Mouse (Mus musculus): ENCODE data around the gene Lime1. TPM values are rescaled to one million over a fixed set of nuclear protein-coding genes. Genes with fewer than 3 reads are reported as not detected.

Gene Lime1
- 23.9 and 24.2 TPM in 2 replicates for polyA plus RNA-seq (2014; fragmentation: Nextera tagmentation; extraction: Ambion mirVana)

DNA sequence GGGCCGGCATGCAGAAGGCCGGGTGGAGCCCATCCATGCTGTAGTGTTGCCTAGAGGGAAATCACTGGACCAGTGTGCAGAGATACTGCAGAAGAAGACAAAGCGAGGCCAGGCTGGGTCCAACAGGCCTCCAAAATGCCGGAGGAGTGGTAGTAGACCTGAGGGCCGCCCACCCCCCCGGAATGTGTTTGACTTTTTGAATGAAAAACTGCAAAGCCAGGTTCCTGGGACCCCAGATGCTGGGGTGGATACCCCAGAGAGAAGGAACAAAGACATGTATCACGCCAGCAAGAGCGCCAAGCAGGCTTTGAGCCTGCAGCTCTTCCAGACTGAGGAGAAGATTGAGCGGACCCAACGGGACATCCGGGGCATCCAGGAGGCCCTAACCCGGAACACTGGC is at the start of gene Lime1:
Gene Lime1 (plus strand): TSS at position 301 of the 400 bp plus-strand sequence.
- H3K27me3 ChIP-seq (ENCODE audit: control insufficient read depth, insufficient read depth, low read length), result no peaks in the 10 kb centered on the region
- H3K27ac ChIP-seq (ENCODE audit: low read depth, low read length), result no peak within 1 kb of the TSS
- H3K4me3 ChIP-seq (ENCODE audit: low read depth, low read length), result no peak within 1 kb of the TSS
- WGBS, result 93% methylated on average over 12 of the region's 12 CpGs
- H3K4me2 ChIP-seq (ENCODE audit: low read depth), result no peak within 1 kb of the TSS
- ATAC-seq (ENCODE audit: insufficient read depth, low FRiP score, low TSS enrichment), result no peak
- no peaks in the 10 kb centered on the region for H3K4me1 ChIP-seq (ENCODE audit: control insufficient read depth, insufficient read depth, low read length)
- no peaks in the 10 kb centered on the region for H3K9me3 ChIP-seq (ENCODE audit: control insufficient read depth, low read length)
- H3K36me3 ChIP-seq (ENCODE audit: control insufficient read depth, insufficient read depth, low read length), result peaks cover 10% of the 10 kb centered on the region; the same call in 1 of the 2 replicates
- no peak within 1 kb of the TSS for H3K9ac ChIP-seq (ENCODE audit: low read length)
- no peak for DNase-seq (ENCODE audit: low spot score)

DNA sequence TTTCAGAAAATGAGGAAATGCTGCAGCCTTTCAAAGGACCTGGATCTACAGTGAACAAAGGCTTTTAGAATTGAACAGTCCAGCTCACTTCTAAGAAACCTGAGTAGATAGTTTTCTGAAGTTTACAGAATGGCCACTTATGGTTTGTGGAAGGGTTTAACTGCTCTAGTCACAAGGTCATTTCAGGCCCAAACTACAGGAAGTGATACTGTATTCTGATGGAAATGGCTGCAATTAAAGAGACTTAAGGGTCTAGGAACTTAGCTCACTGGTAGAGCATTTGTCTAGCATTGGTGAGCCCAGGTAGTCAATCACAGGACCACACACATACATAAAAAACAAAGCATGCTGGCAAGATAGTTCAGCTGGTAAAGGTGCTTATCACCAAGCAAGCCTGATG is 47.3 kb upstream of the Lime1 start:
- no peak for ATAC-seq (ENCODE audit: insufficient read depth, low FRiP score, low TSS enrichment)
- no peak for DNase-seq (ENCODE audit: low spot score)
- no peak overlapping the region for H3K4me3 ChIP-seq (ENCODE audit: low read depth, low read length)
- H3K27me3 ChIP-seq (ENCODE audit: control insufficient read depth, insufficient read depth, low read length), result no peaks in the 10 kb centered on the region
- no peak overlapping the region for H3K9ac ChIP-seq (ENCODE audit: low read length)
- H3K27ac ChIP-seq (ENCODE audit: low read depth, low read length), result no peak overlapping the region
- no peak overlapping the region for H3K4me2 ChIP-seq (ENCODE audit: low read depth)
- no peaks in the 10 kb centered on the region for H3K9me3 ChIP-seq (ENCODE audit: control insufficient read depth, low read length)
- peaks cover 9% of the 10 kb centered on the region for H3K36me3 ChIP-seq (ENCODE audit: control insufficient read depth, insufficient read depth, low read length)
- no peaks in the 10 kb centered on the region for H3K4me1 ChIP-seq (ENCODE audit: control insufficient read depth, insufficient read depth, low read length)

DNA sequence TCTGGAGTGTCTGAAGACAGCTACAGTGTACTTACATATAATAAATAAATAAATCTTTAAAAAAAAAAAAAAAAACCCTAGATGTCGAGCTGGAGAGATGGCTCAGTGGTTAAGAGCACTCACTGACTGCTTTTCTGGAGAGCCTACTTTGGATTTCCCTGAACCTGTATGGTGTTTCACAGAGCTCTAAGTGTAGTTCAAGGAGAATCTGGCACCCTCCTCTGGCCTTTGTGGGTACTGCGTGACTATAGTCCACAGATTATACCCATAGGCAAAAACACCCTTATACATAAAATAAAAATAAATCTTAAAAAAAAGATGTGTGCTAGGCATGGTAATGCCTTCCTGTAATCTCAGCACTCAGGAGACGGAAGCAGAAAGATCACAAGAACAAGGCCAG is 45.9 kb upstream of the Lime1 start:
- peak; percentile 72 for DNase-seq (ENCODE audit: low spot score)
- Histone ChIP-seq H3K36me3 (ENCODE audit: control insufficient read depth, insufficient read depth, low read length) (peaks cover 3% of the 10 kb centered on the region; the same call in 1 of the 2 replicates), H3K9me3 (ENCODE audit: control insufficient read depth, low read length) (no peaks in the 10 kb centered on the region)

DNA sequence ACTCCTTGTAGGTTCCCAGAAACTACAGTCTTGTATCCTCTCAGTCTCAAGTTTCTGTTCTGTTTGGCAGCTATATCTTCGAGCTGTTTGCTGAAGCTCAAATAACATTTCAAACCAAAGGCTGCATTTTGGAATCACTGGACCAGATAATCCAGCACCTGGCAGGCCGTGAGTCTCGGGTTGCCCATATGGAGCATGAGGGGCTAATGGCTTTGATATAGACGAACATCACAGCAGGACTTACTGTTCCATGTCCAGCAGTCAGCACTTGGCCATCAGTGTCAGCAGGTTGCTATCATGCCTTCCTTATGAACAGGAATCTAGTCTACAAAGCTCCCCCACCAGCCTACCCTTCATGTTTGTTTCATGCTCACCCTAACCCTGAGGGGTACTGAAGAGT is 39.5 kb upstream of the Lime1 start:
- Histone ChIP-seq H3K9ac (ENCODE audit: low read length) (no peak overlapping the region), H3K36me3 (ENCODE audit: control insufficient read depth, insufficient read depth, low read length) (peaks cover 8% of the 10 kb centered on the region), H3K4me3 (ENCODE audit: low read depth, low read length) (no peak overlapping the region), H3K27me3 (ENCODE audit: control insufficient read depth, insufficient read depth, low read length) (no peaks in the 10 kb centered on the region), H3K4me2 (ENCODE audit: low read depth) (no peak overlapping the region), H3K4me1 (ENCODE audit: control insufficient read depth, insufficient read depth, low read length) (no peaks in the 10 kb centered on the region), H3K27ac (ENCODE audit: low read depth, low read length) (no peak overlapping the region), H3K9me3 (ENCODE audit: control insufficient read depth, low read length) (no peaks in the 10 kb centered on the region)
- WGBS, result 90% methylated on average over 4 of the region's 4 CpGs
- ATAC-seq (ENCODE audit: insufficient read depth, low FRiP score, low TSS enrichment) (no peak), DNase-seq (ENCODE audit: low spot score) (no peak)

More for the DNA sequence above, 45.9 kb upstream of the Lime1 start:
- H3K4me1 ChIP-seq (ENCODE audit: control insufficient read depth, insufficient read depth, low read length), result no peaks in the 10 kb centered on the region
- ATAC-seq (ENCODE audit: insufficient read depth, low FRiP score, low TSS enrichment), result no peak
- H3K27me3 ChIP-seq (ENCODE audit: control insufficient read depth, insufficient read depth, low read length), result no peaks in the 10 kb centered on the region
- WGBS, result 62% methylated on average over 3 of the region's 3 CpGs
- H3K27ac ChIP-seq (ENCODE audit: low read depth, low read length), result no peak overlapping the region
- H3K9ac ChIP-seq (ENCODE audit: low read length), result no peak overlapping the region
- H3K4me3 ChIP-seq (ENCODE audit: low read depth, low read length), result no peak overlapping the region
- H3K4me2 ChIP-seq (ENCODE audit: low read depth), result no peak overlapping the region

DNA sequence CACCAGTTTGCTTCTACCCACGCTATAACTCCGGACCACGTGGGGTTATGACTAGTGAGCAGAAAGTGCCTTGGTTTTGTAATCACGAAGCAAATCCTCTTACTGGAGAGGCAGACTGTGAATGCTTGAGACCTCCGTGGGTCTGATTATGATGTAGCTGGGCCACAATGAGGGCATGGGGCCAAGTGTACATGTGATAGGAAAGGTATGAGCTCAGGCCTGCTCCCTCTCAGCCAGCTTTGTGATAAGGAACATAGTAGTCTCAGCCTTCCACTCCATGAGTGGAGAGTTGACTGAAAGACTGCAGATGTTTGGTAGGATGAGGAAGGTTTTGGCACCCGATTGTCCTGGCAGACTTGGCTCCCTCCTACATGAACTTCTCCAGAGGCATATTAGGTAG is 37.1 kb upstream of the Lime1 start:
- H3K4me3 ChIP-seq (ENCODE audit: low read depth, low read length), result no peak overlapping the region
- no peak overlapping the region for H3K27ac ChIP-seq (ENCODE audit: low read depth, low read length)
- ATAC-seq (ENCODE audit: insufficient read depth, low FRiP score, low TSS enrichment) (no peak), DNase-seq (ENCODE audit: low spot score) (no peak)
- H3K4me2 ChIP-seq (ENCODE audit: low read depth), result no peak overlapping the region
- H3K36me3 ChIP-seq (ENCODE audit: control insufficient read depth, insufficient read depth, low read length), result peaks cover 8% of the 10 kb centered on the region
- 96% methylated on average over 6 of the region's 6 CpGs for WGBS
- H3K9me3 ChIP-seq (ENCODE audit: control insufficient read depth, low read length), result no peaks in the 10 kb centered on the region
- H3K9ac ChIP-seq (ENCODE audit: low read length), result no peak overlapping the region
- no peaks in the 10 kb centered on the region for H3K4me1 ChIP-seq (ENCODE audit: control insufficient read depth, insufficient read depth, low read length)
- H3K27me3 ChIP-seq (ENCODE audit: control insufficient read depth, insufficient read depth, low read length), result no peaks in the 10 kb centered on the region

DNA sequence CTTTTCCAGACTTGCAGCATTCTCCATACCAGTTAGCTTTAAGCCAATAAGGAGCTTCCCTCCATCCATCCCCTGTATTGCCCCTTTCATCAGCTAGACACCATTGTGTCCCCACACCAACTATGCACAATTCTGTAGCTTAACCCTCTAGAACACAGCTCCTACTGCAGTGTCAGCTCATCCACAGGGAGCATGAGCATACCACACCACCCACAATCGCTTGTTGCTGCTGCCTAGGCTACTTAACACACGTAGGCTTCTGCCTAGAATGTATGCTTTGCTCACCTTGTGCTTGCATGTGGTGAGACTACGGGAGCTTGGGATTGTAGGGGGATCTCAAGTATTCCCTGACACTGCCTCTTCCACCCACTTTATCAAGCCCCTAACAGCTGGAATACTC is 23.1 kb upstream of the Lime1 start:
- DNase-seq (ENCODE audit: low spot score) (no peak), ATAC-seq (ENCODE audit: insufficient read depth, low FRiP score, low TSS enrichment) (no peak)
- 83% methylated on average over 3 of the region's 3 CpGs for whole genome bisulfite sequencing
- H3K27me3 ChIP-seq (ENCODE audit: control insufficient read depth, insufficient read depth, low read length), result no peaks in the 10 kb centered on the region
- H3K4me2 ChIP-seq (ENCODE audit: low read depth), result no peak overlapping the region
- H3K36me3 ChIP-seq (ENCODE audit: control insufficient read depth, insufficient read depth, low read length), result peaks cover 24% of the 10 kb centered on the region
- no peak overlapping the region for H3K4me3 ChIP-seq (ENCODE audit: low read depth, low read length)
- H3K4me1 ChIP-seq (ENCODE audit: control insufficient read depth, insufficient read depth, low read length), result no peaks in the 10 kb centered on the region
- H3K9me3 ChIP-seq (ENCODE audit: control insufficient read depth, low read length), result no peaks in the 10 kb centered on the region
- H3K27ac ChIP-seq (ENCODE audit: low read depth, low read length), result no peak overlapping the region
- no peak overlapping the region for H3K9ac ChIP-seq (ENCODE audit: low read length)

DNA sequence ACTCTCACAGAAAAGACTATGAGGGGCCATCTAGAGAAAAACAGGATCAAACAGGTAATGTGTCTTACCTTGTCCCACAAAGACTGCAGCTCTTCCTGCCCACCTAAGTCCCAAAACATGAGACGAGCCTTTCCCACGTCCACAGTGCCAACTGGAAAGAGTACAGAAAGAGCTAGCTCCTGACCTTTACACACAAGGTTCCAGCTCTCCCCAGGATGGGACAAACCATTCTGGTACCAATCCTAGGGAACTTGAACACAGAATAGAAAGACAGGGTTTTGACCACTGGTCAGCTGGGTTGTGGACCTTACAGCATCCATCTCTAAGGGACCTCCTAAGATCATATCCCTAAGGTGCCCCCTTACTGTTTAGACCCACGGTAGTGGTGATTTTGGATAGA is 15.9 kb upstream of the Lime1 start:
- 83% methylated on average over 3 of the region's 3 CpGs for WGBS
- no peak overlapping the region; the same call in 1 of the 2 replicates for H3K9ac ChIP-seq (ENCODE audit: low read length)
- ATAC-seq (ENCODE audit: insufficient read depth, low FRiP score, low TSS enrichment) (no peak), DNase-seq (ENCODE audit: low spot score) (no peak)
- peak overlapping the region; percentile 96 for H3K4me2 ChIP-seq (ENCODE audit: low read depth)
- H3K9me3 ChIP-seq (ENCODE audit: control insufficient read depth, low read length), result no peaks in the 10 kb centered on the region
- H3K36me3 ChIP-seq (ENCODE audit: control insufficient read depth, insufficient read depth, low read length), result peaks cover 14% of the 10 kb centered on the region
- H3K4me1 ChIP-seq (ENCODE audit: control insufficient read depth, insufficient read depth, low read length), result peaks cover 20% of the 10 kb centered on the region
- peak overlapping the region; percentile 87; the same call in 1 of the 2 replicates for H3K4me3 ChIP-seq (ENCODE audit: low read depth, low read length)
- H3K27me3 ChIP-seq (ENCODE audit: control insufficient read depth, insufficient read depth, low read length), result no peaks in the 10 kb centered on the region
- H3K27ac ChIP-seq (ENCODE audit: low read depth, low read length), result no peak overlapping the region

DNA sequence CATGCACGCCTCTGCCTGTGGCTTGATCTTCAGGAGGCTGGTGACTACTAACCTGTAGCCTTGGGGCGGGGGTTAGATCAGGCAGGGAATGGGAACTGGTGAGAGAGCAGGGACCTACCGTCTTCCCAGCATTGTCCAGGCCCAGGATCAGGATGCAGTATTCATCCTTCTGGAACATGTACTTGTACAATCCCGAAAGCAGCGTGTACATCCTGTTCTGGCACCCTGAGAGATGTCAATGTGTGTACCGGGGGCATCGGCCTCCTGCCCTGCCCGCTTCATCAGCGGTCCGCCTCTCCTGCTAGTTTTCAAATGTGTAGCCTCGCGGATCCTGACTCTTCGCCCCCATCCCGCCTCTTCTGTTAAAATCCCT is 15.4 kb upstream of the Lime1 start:
- peak overlapping the region; percentile 93 for H3K9ac ChIP-seq (ENCODE audit: low read length)

DNA sequence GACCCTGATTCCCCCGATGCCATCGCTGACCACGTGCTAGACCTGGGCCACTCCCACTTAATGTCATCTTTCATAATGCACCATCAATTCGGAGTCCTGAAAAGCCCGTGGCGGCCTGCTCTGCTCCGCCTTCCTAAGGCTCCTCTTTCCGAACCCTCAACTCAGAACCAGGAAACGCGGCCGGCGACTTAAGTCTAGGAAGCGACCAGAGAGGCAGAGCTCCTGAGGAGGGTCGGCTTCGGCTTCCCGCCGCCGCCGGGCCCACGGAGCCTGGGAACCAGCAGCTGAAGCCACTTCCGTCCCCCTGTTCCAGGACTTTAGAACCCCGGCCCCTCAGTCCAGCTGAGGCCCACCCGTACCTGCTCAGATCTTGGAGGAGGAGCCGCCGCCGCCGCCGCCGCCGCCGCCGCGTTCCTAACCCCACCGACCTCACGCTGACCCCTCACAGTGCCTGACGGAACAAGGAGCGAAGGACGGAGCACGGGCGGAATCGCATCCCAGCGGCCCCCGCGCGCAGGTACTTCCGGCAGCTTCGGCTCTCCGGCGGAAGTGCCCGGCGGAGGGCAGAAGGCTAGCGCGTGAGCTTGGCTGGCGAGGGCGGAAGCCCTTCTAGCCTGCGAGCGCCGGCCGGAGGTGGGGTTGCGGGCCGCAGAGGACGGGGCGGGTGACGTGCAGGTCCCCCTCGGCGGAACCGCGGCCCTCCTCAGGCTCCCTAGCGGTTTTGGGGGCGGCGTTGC is 14.8 kb upstream of the Lime1 start, which contains the start of the genes Zgpat and Arfrp1:
Gene Zgpat (plus strand): TSS at position 69 of the 737 bp plus-strand sequence.
Gene Arfrp1 (minus strand): TSS at position 545 of the 737 bp plus-strand sequence.
- ATAC-seq (ENCODE audit: insufficient read depth, low FRiP score, low TSS enrichment), result peak; percentile 87
- under 1% methylated on average over 62 of the region's 71 CpGs for WGBS
- H3K36me3 ChIP-seq (ENCODE audit: control insufficient read depth, insufficient read depth, low read length), result peaks cover 16% of the 10 kb centered on the region

More for the DNA sequence above, 15.4 kb upstream of the Lime1 start:
- DNase-seq (ENCODE audit: low spot score), result no peak
- Histone ChIP-seq H3K4me1 (ENCODE audit: control insufficient read depth, insufficient read depth, low read length) (peaks cover 20% of the 10 kb centered on the region), H3K9me3 (ENCODE audit: control insufficient read depth, low read length) (no peaks in the 10 kb centered on the region), H3K36me3 (ENCODE audit: control insufficient read depth, insufficient read depth, low read length) (peaks cover 13% of the 10 kb centered on the region), H3K4me3 (ENCODE audit: low read depth, low read length) (peak overlapping the region; percentile 87), H3K27me3 (ENCODE audit: control insufficient read depth, insufficient read depth, low read length) (no peaks in the 10 kb centered on the region), H3K4me2 (ENCODE audit: low read depth) (peak overlapping the region; percentile 96), H3K27ac (ENCODE audit: low read depth, low read length) (no peak overlapping the region)
- ATAC-seq (ENCODE audit: insufficient read depth, low FRiP score, low TSS enrichment), result no peak; the same call in 1 of the 2 replicates
- 11% methylated on average over 14 of the region's 14 CpGs for WGBS

More for the DNA sequence above, 14.8 kb upstream of the Lime1 start, which contains the start of the genes Zgpat and Arfrp1:
- no peaks in the 10 kb centered on the region for H3K27me3 ChIP-seq (ENCODE audit: control insufficient read depth, insufficient read depth, low read length)
- DNase-seq (ENCODE audit: low spot score), result peak; percentile 92
- peak within 1 kb of the TSS; percentile 96 for H3K4me2 ChIP-seq (ENCODE audit: low read depth)
- peaks cover 20% of the 10 kb centered on the region for H3K4me1 ChIP-seq (ENCODE audit: control insufficient read depth, insufficient read depth, low read length)
- peak within 1 kb of the TSS; percentile 87 for H3K27ac ChIP-seq (ENCODE audit: low read depth, low read length)
- peak within 1 kb of the TSS; percentile 87 for H3K4me3 ChIP-seq (ENCODE audit: low read depth, low read length)
- no peaks in the 10 kb centered on the region for H3K9me3 ChIP-seq (ENCODE audit: control insufficient read depth, low read length)
- peak within 1 kb of the TSS; percentile 93 for H3K9ac ChIP-seq (ENCODE audit: low read length)

Measured in neural tube, embryonic 11.5 days (tissue).